Mouse (Mus musculus): ENCODE results near the gene Pdap1.
"Not testable (repeated sequence)": the region's sequence is repeated elsewhere in the genome, so short reads cannot be mapped to it uniquely, and the experiment has no call there.

Pdap1 gene

DNA sequence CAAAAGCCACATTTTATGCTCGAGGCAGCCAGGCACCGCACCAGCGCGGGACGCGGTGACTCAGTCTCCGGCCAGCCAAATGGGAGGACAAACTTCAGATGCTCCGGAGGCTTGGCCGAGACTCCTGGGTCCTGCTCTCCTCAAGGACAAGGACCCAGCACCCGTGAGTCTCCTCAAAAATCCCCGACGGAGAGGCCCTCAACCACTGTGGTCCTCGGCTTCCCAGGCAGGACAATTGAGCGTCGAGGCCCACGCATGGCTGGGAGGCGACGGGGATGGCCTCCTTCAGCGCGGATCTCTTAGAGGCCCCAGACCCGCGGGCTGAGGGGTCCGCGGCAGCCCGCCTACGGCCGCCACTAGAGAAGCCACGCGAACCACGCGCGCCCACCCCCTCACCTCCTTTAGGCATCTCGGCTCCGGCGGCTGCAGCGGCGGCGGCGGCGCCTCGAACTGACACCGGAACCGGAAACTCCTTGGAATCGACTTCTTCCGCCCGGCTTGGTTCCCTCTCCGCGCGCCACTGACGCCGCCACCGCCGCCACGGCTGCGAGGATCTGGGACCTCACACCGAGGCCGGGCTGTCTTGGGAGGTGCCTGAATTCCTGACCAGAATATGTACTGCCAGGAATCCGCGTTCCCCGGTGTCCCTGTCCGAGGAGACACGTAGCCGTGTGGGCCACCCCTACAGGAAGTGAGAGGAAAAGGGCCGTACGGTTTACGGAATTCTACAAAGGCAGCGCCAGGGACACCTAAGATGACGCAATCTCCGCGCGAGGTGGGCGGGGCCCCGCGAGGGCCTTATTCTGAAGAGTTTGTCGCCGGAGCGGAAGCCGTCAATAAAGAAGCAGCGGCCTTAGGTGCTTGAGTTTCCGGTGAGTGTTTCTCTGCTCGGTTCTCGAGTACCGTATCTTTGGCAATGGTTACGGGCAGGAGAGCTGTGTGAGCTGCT lies at the start of gene Pdap1, which contains the start of gene Bud31:
Gene Pdap1, minus strand, starts transcription at position 668 of the 949 bp plus-strand sequence.
Gene Bud31, plus strand, starts transcription at position 792 of the 949 bp plus-strand sequence.
- peak; percentile 91 for DNase-seq (ENCODE audit: low read depth, low spot score)

GRCm38 (mm10) chr5:145189416-145189815 lies 49.4 kb upstream of the Pdap1 start:
- DNase-seq (ENCODE audit: low read depth, low spot score), result no peak

DNA sequence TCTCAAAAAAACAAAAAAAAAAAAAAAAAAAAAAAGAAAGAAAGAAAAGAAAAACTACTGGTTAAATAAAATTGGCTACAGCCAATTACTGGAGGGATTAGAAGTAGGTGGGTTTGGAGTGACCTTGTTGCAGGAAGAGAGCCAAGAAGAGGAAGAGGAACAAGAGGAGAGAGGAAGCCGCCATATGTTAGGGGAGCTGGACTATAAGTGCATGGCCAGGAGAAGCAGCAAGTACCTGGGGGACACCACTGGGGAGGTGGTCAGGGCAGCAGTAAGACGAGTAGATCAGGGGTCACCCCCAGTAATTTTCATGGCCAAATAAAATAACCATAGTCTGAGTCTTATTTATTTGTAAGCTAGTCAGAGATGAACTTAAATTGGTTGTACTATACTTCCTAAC lies 45.2 kb upstream of the Pdap1 start:
- no peak for DNase-seq (ENCODE audit: low read depth, low spot score)

DNA sequence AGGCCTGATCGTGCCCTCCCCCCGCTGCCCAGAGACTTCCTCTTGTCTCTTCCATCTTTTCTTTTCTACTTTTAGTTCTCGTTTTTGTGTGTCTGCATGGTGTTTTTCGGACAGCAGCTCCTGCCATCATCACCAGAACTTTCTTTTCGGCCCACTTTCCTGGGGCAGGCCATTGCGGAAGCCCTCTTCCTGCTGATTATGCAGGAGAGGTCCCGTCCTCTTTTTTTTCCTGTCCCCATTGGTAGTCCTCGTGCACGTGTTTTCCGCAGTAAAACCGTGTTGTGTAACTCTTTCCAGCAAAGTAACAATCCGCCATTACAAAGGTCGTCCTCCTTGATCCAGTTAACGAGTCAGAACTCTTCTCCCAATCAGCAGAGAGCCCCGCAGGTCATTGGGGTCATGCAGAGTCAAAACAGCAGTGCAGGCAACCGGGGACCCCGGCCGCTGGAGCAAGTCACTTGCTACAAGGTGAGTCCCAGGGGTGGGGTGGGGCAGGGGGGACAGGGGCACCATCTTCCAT lies 38.5 kb upstream of the Pdap1 start:
- DNase-seq (ENCODE audit: low read depth, low spot score), result no peak

DNA sequence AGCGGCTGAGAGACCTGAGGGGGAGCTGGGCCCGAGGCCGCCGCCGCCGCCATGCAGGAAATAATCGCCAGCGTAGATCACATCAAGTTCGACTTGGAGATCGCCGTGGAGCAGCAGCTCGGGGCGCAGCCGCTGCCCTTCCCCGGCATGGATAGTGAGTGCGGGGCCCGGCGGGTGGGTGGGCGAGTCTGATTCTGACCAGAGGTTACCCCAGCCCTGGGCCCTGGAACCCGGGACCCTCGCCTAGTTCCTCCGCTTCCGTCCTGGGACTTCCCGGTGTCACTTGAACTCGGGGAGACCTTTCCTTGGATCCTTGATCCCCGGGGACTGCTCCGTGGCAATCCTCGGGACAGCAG lies 27.2 kb upstream of the Pdap1 start:
- no peak for DNase-seq (ENCODE audit: low read depth, low spot score)

DNA sequence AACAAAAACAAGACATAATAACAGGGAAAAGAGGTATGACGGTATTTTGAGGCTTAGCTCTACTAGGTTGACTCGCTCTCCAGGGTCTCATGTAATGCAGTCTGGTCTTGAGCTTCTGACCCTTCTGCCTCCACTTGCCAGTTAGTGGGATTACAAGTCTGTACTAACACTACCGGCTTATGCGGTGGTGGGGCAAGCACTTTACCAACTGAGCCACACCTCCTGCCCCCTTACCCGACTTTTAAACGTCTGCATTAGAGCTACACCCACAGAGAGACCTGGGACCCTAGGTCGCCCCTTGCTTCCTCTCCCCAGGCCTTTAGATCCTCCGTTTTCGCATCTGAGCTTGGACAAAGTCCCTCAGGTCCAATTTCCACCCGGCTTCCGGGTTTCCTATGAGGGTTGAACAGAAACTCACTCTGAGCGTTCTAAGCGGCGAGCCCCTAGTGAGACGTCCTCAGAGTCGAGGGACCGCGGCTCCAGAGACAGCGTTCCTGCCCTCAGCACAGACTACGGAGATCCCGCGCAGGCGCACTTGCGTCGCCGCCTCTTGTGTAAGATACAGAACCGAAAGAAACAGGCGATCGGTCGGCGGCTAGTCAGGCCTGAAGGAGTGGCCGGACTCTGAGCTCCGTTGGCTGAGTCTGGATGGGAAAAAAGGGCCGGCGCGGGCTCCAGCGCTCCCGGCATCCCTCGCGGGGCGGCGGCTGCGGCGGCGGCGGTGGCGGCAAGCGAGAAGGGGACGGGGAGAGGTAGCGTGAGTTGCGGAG lies 26.7 kb upstream of the Pdap1 start, which contains the start of the genes Ptcd1 and Cpsf4:
Gene Ptcd1, minus strand, starts transcription at position 573 of the 770 bp plus-strand sequence.
Gene Cpsf4, plus strand, starts transcription at position 678 of the 770 bp plus-strand sequence.
- DNase-seq (ENCODE audit: low read depth, low spot score), result peak; percentile 99

GRCm38 (mm10) chr5:145165184-145165583 lies 25.1 kb upstream of the Pdap1 start:
- DNase-seq (ENCODE audit: low read depth, low spot score), result no peak

DNA sequence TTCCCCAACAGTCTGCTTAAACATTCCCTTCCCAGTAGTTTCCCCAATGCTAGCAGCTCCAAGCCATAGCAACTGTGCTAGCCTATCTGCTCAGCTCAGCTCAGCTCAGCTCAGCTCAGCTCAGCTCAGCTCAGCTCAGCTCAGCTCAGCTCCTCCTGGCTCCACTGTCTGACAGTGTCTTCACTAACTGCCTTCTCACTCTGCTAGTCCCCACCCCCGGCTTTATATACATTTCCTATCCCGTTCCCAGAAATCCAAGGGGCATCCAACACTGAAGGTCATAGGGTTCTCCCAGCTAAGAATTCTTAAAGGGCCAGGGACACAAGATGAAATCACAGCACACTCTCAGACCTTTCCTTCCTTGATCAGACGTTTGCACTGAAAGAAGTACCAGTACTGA lies 24.7 kb upstream of the Pdap1 start:
- DNase-seq (ENCODE audit: low read depth, low spot score), result no peak

DNA sequence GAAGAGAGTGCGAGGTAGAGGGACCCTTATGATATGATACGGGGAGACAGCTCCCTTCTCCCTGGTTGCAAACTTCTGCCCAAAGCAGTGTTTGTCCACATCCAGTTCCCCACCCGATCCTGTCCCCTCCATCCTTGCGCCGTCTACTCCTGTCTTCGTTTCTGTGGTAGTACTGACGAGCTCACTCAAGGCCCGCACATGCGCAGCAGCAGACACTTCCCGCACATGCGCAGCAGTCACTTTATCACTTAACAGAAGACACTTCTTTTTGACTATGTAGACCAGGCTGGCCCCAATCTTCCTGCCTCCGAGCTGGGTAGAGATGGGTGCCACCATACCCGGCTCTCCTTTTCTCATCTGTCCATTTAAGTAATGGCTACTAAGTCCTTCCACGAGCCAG lies 21.3 kb upstream of the Pdap1 start:
- DNase-seq (ENCODE audit: low read depth, low spot score), result no peak

DNA sequence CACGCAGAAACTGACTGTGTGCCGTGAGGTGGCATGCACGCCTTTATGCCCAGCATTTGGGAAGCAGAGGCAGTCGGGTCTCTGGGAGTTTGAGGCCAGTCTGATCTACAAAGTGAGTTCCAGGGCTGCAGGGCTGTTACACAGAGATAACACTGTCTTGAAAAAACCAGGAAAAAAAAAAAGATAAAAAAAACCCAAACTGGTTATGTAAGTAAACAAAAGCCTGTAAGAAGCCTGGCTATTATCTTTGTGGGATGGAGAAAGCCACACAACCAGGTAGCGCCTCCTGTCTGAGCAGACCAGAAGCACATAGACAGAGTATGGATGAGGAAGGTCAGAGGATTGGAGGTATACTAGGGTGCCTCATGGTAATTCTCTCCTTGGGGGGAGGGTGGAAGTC lies 12.7 kb upstream of the Pdap1 start:
- DNase-seq (ENCODE audit: low read depth, low spot score), result no peak

DNA sequence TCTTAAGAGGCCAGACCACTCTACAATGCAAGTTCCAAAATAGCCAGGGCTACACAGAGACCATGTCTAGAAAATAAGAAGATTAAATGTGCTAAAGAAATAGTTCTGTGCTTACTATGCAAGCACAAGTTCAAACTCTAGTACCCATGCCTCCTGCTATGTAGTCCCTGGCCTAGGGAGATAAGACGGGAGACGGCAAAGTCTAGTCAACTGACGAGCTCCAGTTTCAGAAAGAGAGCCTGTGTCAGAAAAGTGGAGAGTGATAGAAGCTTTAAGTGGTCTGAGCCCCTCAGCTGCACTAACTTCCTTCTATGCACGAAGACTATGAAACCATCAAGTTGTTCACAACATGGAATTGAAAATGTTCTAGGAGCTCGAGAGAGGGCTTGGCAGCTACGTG lies 9.3 kb upstream of the Pdap1 start:
- DNase-seq (ENCODE audit: low read depth, low spot score), result no peak

GRCm38 (mm10) chr5:145147748-145148147 lies 7.7 kb upstream of the Pdap1 start:
- no peak for DNase-seq (ENCODE audit: low read depth, low spot score)

DNA sequence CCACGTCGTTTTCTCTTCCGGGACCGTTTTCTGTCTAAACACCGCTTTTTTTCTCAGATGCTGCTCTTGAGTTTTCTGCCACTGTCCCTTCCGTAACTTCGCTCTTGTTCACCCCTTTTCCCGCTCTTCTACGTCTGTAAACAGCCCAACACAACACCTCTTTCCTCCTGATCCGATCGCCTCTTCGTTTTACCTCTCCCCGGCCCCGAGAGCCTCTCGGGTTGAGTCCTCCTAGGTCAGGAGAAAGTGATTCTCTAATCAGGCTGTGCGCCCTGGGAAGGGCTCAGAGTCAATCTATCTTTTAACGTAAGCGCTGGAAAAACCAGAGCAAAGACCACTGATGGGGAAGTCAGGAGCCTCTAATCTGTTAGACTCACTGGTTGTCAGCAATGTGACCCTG lies 573 bp upstream of the Pdap1 start:
- DNase-seq (ENCODE audit: low read depth, low spot score), result no peak

DNA sequence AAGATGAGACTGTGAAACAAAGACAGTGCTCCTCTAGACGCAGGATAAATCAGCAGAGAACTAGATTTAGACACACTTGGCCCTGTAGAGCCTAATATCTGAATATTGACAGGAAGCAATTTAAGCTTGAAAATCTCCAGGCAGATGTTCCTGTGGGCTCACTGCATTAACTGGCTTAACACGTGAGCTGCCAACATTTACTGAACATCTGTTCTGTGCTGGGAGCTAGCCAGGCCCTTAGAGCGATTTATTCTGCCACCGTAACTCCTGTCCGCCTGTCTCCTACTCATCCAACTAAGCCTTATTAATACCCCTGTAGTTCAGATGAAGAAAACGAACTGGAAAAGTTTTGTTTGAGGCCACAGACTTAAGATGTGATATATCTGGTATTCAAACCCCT lies 1.2 kb downstream of the Pdap1 start:
- no peak for DNase-seq (ENCODE audit: low read depth, low spot score)

- not testable (repeated sequence) for DNase-seq (ENCODE audit: low read depth, low spot score)
Measured at GRCm38 (mm10) chr5:145133275-145133674, 6.8 kb downstream of the Pdap1 start.

- DNase-seq (ENCODE audit: low read depth, low spot score), result no peak
Measured at GRCm38 (mm10) chr5:145130995-145131394, 9.0 kb downstream of the Pdap1 start.

GRCm38 (mm10) chr5:145130191-145130590 lies 9.8 kb downstream of the Pdap1 start:
- DNase-seq (ENCODE audit: low read depth, low spot score), result no peak

GRCm38 (mm10) chr5:145129773-145130172 lies 10.3 kb downstream of the Pdap1 start:
- DNase-seq (ENCODE audit: low read depth, low spot score), result not testable (repeated sequence)

- no peak for DNase-seq (ENCODE audit: low read depth, low spot score)
Measured at GRCm38 (mm10) chr5:145129124-145129523, 10.9 kb downstream of the Pdap1 start.

- DNase-seq (ENCODE audit: low read depth, low spot score), result no peak
Measured at GRCm38 (mm10) chr5:145126580-145126979, 13.5 kb downstream of the Pdap1 start.

DNA sequence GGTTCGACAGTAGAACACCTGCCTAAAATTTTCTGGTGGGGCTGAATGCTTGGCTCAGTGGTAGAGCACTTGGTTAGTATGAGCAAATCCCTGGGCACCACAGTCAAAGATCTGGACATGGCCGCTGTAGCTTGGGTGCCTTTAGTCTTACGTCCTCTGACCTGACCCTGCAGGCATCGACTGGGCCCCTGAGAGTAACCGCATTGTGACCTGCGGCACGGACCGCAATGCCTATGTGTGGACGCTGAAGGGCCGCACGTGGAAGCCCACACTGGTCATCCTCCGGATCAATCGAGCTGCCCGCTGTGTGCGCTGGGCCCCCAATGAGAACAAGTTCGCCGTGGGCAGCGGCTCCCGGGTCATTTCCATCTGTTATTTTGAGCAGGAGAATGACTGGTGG lies 16.6 kb downstream of the Pdap1 start:
- no peak for DNase-seq (ENCODE audit: low read depth, low spot score)

GRCm38 (mm10) chr5:145120921-145121320 lies 19.1 kb downstream of the Pdap1 start:
- no peak for DNase-seq (ENCODE audit: low read depth, low spot score)

Measured in skeletal muscle tissue, adult 2 months (tissue).